Mouse (Mus musculus): ENCODE measurements around the gene Glis1.

DNA sequence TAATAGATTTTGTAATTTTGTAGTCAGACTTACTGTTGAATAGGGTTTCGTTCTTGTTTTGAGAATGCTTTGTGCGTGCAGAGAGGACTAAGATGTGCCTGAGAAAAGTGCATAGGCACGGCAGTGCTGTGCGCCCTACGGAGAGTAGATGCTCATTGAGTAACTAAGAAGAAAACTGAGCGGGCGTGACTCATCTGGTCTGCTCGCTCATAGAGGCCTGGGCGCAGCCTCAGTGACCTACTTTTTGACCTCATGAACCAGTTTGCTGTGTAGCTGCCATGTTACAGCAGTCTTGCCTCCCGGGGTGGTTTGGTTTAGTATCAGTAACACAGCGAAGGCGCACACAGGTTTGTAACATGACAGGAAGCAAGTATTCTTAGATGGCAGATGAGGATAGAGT, 8.8 kb upstream of the Glis1 start:
- no peak for TF ChIP-seq CTCF (IDR thresholded peaks at IDR 0.05; ENCODE audit: control insufficient read depth, insufficient read depth, insufficient read length)
- TF ChIP-seq FOSL1 (IDR thresholded peaks at IDR 0.05; ENCODE audit: insufficient read depth, low read length, poor library complexity, severe bottlenecking) = no peak
- TF ChIP-seq MYOG (IDR thresholded peaks at IDR 0.05; ENCODE audit: control insufficient read depth, extremely low read depth, insufficient read length) = no peak
- TF ChIP-seq MAX (IDR thresholded peaks at IDR 0.05) = no peak
- TF ChIP-seq MYOD1 (IDR thresholded peaks at IDR 0.05; ENCODE audit: control insufficient read depth, insufficient read length, low read depth) = no peak
